Mouse (Mus musculus) layer of hippocampus, adult 11-12 months (tissue): ENCODE measurements at regions not wholly inside any gene's neighbourhood (a gene's known extent, or its start where the extent isn't known, plus 50 kb on each side); places are given as distances from the start of the nearest gene placed in this dataset.

ENCODE experiments used
- DNase-seq: peaks from one replicate; pipeline ENCODE4 v3.0.0; 2022; ENCODE audit warnings: low spot score

- DNase-seq = peak; percentile 6
These were observed 454.1 kb downstream of the Rnf144b start for GRCm38 (mm10) chr13:47576516-47576915.

DNA sequence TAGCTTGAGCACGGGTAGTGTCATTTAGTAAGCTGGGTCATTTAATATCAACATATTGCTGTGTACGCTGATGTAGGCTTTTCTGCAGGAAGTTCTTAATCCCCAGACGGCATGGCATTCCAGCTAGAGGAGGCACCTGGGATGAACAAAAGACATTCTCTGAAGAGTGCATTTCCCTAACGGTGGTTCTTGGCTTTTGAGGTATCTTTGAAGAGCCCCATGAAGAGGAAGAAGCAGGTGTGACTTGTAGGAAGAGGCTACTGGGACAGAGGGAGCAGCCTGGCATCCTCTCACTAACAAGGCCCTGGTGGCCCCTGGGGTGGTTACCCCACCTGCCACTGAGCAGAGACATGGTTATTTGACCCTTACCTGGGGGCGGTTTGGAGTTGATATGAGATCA lies 457.7 kb downstream of the Rnf144b start:
- DNase-seq = no peak

- no peak for DNase-seq
These were observed 462.7 kb downstream of the Rnf144b start for GRCm38 (mm10) chr13:47585158-47585557.

DNA sequence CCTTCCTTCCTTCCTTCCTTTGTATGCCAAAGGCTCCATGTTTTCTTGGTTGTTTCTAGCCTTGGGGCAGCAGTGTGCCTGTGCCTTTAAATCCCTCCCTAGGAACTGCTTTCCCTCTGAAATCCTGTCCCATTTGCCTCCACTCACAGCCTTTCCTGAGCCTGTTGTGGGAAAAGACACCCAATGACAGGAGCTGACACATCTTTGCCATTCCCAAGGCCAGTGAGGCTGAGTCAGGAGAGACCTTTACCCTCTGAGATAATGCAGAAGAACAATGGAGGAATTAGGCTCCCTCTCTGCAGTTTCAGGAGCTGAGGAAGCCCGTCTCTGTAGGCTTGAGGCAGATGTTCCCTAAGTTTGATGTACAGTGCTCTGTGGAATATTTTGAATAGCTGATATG lies 480.2 kb downstream of the Rnf144b start:
- no peak for DNase-seq

DNA sequence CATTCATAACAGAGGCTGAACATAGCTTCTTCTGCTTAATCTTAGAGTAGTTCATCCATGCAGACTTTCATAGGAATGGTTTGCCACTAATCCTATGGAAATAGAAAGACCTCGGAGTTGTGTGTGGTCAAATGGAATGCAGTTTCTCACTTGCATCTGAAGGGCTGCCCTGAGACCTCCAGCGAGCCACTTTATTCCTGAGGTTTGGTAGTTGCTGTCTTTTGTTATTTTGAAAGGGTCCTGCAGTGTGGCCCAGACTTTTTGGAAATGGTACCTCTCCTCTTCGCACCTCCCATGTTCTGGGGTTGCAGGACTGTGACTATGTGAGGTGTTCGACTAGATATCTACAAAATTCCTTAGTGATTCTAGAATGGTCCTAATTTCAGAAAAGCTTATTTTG lies 489.0 kb downstream of the Rnf144b start:
- DNase-seq = no peak

DNA sequence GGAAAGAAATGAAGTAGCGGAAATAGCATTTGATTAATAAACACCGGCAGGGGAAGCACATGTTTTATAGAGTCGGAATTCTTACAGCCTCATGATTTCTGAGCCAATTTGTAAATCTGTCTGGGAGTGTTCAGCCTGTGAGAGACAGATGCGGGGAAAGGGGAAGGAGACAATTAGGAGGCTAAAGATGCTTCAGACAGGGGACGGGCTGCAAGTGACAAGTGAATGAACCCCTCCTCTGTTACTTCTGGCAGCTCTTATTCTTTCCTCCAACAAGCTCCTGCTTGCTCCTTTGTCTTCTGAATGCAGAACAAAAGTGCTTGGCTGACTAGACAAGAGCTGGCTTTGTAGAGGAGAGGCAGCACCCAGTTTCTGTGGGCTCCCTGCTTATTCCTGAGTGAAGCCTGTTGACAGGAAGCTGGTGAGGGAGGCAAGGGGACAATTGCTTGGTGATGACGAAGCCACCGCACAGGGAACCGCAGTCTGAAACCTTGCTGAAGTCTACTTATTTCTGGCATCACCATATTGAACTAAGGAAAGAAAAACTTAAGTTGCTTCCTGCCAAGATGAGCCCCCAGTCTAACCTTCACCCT lies 514.2 kb downstream of the Rnf144b start:
- no peak for DNase-seq

DNA sequence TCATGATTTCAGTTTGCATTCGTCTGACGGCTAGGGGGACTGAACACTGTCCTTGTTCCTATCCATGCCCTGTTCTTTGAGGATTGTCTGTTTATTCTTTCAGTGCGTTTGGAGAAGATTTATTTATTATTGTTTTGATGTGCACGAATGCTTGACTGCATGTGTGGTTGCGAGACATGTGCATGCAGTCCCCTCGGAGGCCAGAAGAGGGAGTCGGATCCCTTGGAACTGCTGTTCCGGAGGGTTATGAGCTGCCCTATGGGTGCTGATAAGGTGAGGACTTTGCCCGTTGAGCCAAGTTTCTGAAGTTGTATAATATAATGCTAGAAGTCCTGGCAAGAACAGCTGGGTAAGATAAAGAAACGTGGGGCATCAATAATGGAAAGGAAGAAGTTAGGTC lies 519.9 kb downstream of the Rnf144b start:
- DNase-seq = no peak

DNA sequence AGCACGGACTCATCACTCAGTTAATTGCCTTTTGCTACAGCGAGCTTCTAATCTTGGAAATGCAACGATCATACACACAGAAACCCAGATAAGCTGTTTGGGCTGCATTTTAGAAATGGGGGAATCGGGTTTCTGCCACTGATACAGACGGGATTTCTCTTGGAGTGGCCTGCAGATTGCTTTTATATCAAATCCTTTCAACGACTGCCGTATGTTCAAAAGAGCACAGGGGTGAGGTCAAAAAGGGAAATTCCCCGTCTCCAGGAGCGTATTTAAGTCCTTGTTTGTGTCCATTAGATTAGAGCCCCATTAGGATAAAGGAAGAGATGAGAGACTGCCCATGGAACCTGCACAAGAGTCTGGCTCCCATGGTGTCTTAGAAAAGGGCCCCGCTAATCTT lies 522.6 kb downstream of the Rnf144b start:
- DNase-seq = no peak

- peak; percentile 57 for DNase-seq
These were observed 525.2 kb downstream of the Rnf144b start for GRCm38 (mm10) chr13:47647693-47648092.

GRCm38 (mm10) chr13:47650093-47650492 lies 527.6 kb downstream of the Rnf144b start:
- no peak for DNase-seq

- no peak for DNase-seq
These were observed 544.0 kb downstream of the Rnf144b start for GRCm38 (mm10) chr13:47666470-47666869.

- peak; percentile 88 for DNase-seq
These were observed 544.7 kb downstream of the Rnf144b start for GRCm38 (mm10) chr13:47666956-47667701.

GRCm38 (mm10) chr13:47688131-47688530 lies 565.7 kb downstream of the Rnf144b start:
- DNase-seq = no peak

DNA sequence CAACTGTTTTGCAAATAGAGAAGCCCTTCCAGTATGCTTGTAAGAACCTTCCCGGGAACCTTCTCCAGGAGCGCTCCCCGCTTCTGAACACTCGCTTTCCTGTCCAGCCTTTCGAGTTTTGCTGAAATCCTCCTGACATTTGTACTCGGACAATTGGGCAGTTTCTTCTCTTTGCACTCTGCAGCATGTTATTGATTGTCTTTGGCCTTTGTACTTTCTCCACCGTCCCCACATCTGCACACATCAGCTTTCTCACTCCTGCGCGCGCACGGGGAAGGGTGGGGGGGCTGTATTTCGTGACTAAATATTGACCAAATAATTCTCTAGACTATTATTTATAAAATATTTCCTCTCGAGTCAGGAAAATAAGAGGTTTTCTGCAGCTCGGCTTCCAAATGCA lies 567.2 kb upstream of the Id4 start:
- DNase-seq = no peak

DNA sequence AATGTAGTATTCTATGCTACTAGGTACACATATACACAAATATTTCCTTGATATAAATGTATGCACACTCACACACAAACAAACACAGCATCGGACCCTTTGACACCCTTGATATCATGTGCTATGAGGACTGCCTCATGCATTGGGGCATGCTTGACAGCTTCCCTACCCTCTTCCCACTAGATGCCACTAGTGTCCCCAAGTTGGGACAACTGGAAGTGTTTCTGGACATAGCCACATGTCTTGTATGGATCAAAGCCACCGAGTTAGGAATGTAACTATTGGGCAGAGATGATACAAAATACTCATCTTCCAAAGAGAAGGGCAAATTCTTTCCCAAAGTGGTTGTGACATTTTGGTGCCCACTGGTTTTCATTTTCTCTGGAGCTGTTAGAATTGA lies 565.2 kb upstream of the Id4 start:
- no peak for DNase-seq

- no peak for DNase-seq
These were observed 560.5 kb upstream of the Id4 start for GRCm38 (mm10) chr13:47700556-47700955.

DNA sequence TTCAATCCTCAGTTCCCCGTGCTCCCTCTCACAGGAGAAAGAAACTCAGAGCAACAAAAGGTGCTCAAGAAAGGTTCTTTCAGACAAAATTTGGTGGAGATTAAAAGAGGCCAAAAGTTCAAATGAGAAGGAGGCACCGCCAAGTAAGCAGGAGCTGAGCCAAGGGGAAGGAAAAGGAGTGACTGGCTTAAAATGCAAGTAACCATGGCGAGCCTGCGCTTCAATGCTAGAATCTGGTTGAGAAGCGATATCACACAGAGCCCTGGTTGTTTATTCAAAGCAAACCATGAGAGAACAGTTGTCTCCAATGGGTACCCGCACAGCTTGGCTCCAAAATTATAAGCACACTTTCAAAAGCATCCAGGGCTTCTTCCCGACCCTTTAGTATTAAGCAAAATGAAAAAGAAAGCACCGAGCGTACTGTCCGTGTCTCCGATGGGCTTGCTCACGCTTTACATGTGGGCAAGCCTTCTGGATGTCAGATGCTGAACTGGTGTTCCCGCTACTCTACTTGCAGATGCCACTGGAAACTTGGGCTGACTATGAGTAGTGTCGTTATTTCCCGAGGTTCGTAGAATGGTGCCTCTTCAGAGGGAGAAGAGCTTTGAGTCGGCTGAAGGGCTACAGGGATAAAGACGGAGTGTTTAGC lies 552.9 kb upstream of the Id4 start:
- peak; percentile 54 for DNase-seq

DNA sequence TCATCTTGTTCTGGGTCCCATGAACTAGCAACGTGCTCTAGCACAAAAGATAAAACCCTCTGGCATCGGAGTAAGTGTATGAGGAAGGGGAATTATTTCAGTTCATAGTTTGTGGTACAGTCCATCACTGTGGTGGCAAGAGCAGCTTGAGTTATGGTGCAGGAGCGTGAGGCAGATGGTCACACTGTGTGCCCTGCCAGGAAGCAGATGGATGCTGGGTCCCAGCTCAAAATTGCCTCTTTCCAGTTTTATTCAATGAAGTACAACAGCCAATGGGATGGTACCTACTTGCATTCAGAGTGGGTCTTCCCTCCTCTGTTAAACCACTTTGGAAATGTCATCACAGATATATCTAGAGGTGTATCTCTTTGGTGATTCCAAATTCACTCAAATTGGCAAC lies 551.7 kb upstream of the Id4 start:
- no peak for DNase-seq

- no peak for DNase-seq
These were observed 548.5 kb upstream of the Id4 start for GRCm38 (mm10) chr13:47712507-47712906.

DNA sequence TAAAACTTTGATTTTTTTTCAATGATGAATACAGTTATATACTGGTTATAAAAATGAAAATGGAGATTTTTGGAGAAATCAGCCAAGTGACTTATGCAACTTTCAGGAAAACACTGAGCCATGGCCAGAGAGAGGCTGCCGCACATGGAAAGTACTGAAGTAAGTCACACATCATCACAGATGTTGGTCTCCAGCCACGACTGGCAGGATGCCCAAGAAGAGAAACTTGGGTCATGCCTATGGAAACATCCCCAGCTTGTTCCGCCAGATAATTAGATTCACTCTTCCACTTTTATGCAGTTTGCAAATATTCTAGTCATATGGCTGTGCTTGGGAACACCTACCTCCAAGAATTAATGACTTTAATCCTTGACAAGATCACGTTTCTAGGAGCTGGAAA lies 544.8 kb upstream of the Id4 start:
- no peak for DNase-seq

DNA sequence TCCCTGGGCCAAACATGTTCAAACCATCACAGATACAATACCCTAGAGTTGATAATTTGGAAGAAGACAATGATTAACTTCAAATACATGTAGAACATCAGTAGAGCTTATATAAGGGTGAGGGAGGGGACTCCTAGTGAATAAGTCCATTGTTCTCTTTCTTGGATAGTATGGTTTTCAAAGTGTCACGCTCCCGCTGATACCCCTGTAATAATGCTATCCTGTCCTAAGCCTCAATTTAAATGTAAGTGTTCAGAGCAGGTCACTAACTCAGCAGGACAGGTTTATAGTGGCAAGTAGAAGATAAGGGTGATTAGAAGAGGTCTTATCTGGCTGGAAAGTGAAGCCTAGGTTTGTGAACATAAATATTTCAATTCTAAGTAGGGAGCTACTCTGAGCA lies 540.4 kb upstream of the Id4 start:
- DNase-seq = no peak

DNA sequence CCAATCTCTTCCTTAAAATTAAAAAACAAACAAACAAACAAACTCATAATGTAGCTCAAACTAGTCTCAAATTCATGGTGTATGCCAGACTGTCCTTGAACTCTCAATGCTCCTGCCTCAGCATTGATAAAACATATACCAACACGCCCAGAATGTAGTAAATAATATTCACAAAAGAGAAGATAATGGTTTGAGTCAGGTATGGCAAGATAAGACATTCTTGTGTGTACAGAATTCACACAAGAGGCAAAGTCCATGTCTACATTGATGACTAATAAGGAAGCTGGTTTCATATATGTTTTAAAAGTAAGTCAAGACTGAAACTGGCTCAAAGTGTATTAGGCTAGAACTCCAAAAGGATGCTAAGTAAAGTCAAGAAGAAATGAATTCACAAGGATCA lies 526.6 kb upstream of the Id4 start:
- DNase-seq = no peak

DNA sequence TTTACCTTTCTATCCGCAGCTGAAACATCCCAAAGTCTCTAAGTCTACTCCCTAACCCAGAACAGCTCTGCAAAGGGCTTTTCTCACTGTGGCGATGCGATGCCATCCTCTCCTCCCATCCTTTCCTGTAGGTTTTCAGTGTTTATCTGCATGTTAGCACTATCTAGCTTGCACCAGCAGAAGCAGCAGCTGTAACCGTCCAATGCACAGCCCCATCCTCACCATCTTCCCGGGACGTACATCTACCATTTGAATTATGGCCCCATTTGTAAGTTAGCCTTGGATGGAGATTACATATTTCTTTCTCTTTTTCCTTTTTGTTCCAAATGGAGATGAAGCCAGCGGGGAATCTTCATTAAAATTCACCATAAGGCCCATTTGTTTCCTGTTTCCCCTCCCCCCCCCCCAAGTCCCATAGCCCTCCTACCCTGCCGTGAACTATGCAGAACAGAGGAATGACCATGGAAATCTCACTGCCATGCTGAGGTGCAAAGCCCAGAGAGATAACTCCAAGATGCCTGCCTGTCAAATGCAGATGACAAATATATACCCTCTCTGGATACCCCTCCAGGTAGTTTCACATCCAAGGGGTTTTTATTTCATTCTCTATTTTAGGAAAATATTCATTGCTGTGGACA lies 525.5 kb upstream of the Id4 start:
- no peak for DNase-seq
